Mouse (Mus musculus) megakaryocyte, embryonic 14.5 days (primary cell): ENCODE results near the gene Mnd1.

ENCODE experiments used
- FLI1 ChIP-seq: IDR thresholded peaks from 2 replicates; pipeline ENCODE4 v1.6.1; 2012; ENCODE audit warnings: low read length, inconsistent platforms, mixed read lengths
- GATA1 ChIP-seq: IDR thresholded peaks from 3 replicates; pipeline ENCODE4 v1.6.1; 2012; ENCODE audit warnings: mixed read lengths, low read length, inconsistent platforms, borderline replicate concordance

GRCm38 (mm10) chr3:84140947-84141346, 14.6 kb downstream of the Mnd1 start:
- TF ChIP-seq GATA1 (no peak), FLI1 (no peak)
